Mouse (Mus musculus) liver (tissue): ENCODE data around the gene Edem1.
"Not testable (repeated sequence)": the region's sequence is repeated elsewhere in the genome, so short reads cannot be mapped to it uniquely, and the experiment has no call there.

ENCODE experiments used
- DNase-seq: peaks from one replicate; pipeline ENCODE4 v3.0.0-alpha.2; 2020; ENCODE audit warnings: mixed read lengths

Gene Edem1

DNA sequence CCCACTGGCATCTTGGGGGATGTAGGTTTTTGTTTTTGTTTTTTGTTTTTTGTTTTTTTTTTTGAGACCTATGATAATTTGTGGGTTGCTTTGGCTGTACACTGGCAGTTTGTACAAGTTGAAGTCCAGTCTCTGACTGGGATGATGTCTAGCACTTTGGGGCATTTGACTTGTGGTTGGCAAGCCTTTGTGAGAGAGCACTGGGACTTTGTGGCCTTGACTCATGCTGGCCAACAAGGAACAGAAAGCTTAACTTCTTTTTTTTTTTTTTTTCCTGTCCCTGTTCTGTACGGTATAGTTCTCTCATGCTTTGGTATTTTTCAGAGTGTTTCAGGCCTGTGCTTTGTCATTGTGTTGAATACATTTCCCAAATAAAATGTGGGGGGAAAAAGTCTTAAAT lies 3.7 kb downstream of the Edem1 start:
- no peak for DNase-seq

- no peak for DNase-seq
Observed at GRCm38 (mm10) chr6:108832989-108833388, 4.5 kb downstream of the Edem1 start.

GRCm38 (mm10) chr6:108833963-108834697 lies 5.7 kb downstream of the Edem1 start:
- no peak for DNase-seq

DNA sequence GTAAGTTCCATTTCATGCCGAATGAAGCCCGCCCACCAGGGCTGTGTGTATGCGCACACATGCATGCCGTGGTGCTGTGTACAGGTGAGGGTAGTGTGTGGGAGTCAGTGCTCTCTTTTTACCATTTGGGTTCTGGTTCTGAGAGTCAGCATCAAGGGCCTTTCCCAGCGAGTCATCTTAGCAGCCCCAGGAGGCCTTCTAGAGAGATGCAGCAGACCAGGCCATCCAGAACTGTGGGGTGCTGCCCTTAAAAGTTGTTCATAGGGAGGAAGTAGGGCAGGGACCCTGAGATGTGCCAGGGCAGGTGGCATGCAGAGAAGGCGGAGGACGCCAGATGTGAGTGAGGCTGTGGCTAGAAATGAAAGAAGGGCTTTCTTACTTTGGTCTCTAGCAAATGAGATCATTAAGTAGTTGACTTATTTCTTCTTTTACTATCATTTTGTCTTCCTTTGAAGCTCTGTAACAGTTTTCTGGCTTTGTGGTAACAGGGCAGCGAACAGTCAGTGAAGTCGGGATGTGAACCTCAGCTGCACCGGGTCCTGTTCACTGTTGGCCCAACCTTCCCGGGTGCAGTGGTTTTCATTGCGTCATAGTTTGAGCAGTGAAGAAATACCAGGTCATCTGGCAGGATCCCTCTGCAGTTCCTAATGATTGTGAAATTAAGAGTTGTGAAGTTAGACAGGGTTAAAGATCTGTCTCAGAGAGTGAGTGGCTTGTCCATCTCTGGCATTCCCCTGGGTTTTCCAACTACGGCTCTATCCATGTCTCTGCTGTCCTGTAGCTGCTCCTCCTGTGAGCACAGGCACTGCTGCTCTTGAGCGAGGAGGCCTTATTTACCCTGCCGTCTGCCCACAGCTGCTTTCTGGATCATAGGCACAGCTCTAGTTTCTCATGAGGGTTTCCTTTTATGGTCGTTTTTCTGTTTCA lies 7.6 kb downstream of the Edem1 start:
- peak; percentile 48 for DNase-seq

- no peak for DNase-seq
Observed at GRCm38 (mm10) chr6:108837081-108837480, 8.6 kb downstream of the Edem1 start.

- no peak for DNase-seq
Observed at GRCm38 (mm10) chr6:108837958-108838357, 9.5 kb downstream of the Edem1 start.

DNA sequence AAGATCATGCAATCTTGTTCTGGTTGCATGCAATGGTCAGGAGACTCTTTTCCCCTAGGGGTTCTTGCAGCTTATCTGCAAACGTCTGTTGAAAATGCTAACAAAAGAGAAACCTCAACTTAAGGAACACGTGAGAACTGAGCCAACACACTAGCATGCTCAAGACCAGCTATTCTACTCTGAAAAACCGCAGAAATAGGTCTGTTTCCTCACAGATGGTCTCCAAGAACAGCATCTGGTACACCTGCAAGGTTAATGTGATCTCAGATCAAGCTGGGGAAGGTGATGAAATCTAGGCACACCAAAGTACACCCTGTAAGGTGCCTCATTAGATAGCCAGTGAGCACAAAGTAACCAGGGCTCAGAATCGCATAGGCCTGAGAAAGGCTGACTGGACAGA lies 11.0 kb downstream of the Edem1 start:
- no peak for DNase-seq

- no peak for DNase-seq
Observed at GRCm38 (mm10) chr6:108840861-108841640, 12.6 kb downstream of the Edem1 start.

- no peak for DNase-seq
Observed at GRCm38 (mm10) chr6:108843664-108844063, 15.2 kb downstream of the Edem1 start.

GRCm38 (mm10) chr6:108844093-108844492 lies 15.7 kb downstream of the Edem1 start:
- DNase-seq: no peak

DNA sequence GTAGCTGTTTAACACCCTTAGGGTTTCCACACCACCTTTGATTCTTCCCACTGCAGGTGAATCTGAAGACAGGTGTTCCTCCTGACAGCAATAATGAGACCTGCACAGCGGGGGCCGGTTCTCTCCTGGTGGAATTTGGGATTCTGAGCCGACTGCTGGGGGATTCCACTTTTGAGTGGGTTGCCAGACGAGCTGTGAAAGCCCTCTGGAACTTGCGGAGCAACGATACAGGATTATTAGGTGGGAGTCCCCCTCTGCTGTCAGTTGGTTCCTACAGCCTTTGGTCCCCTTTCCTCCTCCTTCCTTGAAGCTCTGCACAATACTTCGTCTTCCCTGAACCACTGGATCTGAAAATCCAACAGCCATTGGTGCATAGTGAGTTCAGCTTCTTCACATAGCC lies 16.3 kb downstream of the Edem1 start:
- no peak for DNase-seq

- DNase-seq: no peak
Observed at GRCm38 (mm10) chr6:108852088-108852670, 23.7 kb downstream of the Edem1 start.

DNA sequence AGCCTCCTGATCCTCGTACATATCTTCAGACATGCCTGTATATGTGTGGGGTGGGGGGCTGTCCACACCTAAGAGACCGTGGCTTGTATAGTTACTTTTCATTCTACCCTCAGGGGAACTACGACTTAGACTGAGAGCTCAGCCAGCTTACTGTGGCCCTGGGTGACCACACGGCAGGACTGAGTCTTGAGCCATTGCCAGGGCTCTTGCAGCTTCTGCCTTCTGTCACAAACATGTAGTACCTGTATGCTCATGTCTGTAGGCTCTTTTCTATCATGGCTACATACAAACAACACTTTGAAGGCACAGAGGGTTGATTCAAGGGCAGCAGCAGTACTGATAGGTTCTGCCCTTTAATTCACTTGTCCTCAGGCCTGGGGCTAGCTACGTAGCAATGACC lies 24.5 kb downstream of the Edem1 start:
- DNase-seq: no peak

GRCm38 (mm10) chr6:108858583-108858982 lies 30.1 kb downstream of the Edem1 start:
- DNase-seq: no peak

DNA sequence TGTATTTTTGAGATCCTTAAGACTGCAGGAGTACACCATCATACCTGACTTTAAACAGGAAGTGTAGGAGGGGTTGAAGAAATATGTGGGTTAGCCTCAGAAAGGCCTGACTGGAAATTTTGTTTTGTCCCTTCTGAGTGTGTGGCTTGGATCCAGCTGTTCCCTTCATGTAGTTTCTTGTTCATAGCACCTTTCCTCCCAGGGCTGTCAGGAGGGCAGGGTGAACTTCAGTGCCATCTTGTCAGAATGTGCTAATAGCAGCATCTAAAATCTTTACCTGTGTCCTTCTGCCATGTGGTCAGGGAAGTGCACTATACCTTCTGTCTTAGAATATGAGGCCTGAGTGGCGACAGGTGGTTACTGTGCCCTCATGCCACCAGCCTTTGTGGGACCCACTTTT lies 32.8 kb downstream of the Edem1 start:
- no peak for DNase-seq

- no peak for DNase-seq
Observed at GRCm38 (mm10) chr6:108862548-108862947, 34.1 kb downstream of the Edem1 start.

- no peak for DNase-seq
Observed at GRCm38 (mm10) chr6:108866317-108866716, 37.9 kb downstream of the Edem1 start.

- DNase-seq: not testable (repeated sequence)
Observed at GRCm38 (mm10) chr6:108869031-108869430, 40.6 kb downstream of the Edem1 start.

DNA sequence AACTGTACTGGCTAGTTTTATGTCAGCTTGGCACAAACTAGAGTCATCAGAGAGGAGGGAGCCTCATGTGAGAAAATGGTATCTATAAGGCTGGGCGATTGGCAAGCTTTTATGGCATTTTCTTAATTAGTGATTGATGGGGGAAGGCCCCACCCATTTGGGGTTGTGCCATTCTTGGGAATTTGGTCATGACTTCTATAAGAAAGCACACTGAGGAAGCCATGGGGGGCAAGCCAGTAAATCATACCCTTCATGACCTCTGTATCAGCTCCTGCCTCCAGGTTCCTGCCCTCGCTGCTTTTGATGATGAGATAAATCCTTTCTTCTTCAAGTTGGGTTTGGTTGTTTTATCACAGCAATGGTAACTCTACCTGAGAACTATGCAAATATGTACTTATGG lies 42.0 kb downstream of the Edem1 start:
- DNase-seq: no peak

DNA sequence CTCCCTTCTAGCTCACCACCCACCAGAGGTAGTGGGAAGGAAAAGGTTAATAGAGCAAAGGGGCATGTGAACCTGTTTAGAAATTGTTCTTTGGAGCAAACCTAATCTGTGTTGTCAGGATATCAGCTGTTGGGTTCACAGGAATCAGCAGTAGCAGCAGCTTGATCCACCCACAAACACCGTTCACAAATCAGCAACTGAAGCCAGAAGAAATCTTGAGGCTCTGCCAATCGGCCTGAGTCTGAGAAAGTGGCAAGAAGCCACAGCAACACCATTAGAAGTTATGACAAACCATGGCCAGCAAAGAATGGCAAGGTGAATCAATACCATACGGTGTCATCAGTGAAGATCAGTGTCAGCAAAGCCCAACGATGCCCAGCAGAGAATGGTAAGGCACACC lies 42.8 kb downstream of the Edem1 start:
- no peak for DNase-seq

DNA sequence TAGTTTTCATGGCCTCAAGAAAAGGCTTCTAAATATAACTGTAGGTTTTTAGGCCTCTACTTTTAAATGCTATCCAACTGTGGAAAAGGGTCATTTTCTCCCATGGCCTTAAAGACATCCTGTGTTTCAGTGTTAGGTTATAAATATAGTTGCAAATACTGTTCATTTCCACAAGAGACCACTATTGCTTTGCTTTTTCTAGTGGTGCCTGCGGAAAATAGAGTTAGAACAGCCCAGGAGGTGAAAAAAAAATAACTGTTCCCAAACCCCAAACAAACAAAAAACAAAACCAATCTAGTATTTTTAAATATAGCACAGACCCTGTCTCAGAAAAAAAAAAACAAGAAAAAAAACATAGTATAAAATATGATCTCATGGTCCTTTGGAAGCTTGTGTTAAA lies 46.9 kb downstream of the Edem1 start:
- no peak for DNase-seq

DNA sequence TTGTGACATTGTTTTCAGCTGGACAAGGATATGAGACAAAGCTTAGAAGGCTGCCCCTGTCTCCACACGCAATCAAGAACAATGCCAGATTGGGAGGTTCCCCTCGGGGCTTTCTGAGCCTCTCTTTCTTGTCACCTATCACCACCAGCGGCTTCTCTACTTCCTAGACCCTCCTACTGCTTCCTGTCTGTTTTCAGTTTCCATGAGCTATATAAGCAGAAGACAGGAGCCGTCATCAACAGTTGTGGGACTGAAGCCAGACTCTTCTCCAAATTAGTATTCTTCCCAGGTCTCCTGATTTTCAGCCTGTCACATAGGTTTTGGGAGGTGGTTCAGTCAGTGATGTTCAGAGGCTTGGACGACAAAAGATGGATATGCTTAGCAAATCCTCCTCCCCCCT lies 47.6 kb downstream of the Edem1 start:
- no peak for DNase-seq

DNA sequence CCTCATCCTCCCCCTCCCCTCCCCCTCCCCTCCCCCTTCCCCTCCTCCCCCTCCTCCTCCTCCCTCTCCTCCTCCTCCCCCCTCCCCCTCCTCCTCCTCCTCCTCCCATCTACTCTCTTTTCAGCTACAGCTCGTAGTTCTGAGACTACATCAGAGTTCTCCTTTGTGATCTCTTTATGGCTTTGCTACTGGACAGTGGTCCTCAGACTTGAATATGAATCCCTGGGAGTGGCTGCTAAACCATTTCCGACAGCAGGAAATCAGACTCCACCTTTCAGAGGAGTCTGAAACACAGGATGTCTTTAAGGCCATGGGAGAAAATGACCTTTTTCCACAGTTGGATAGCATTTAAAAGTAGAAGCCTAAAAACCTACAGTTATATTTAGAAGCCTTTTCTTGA lies 48.0 kb downstream of the Edem1 start:
- no peak for DNase-seq
